Mouse (Mus musculus) heart, postnatal 0 days (tissue): ENCODE results near the gene Olfr1495.

Experiments used
- CTCF ChIP-seq: IDR thresholded peaks from 2 replicates; pipeline ENCODE4 v1.5.1; 2016; ENCODE audit warnings: antibody characterized with exemption, control low read depth, low read depth
- EP300 ChIP-seq: IDR thresholded peaks from 2 replicates; pipeline ENCODE4 v1.6.1; 2016; ENCODE audit warnings: antibody characterized with exemption, low read depth

- TF ChIP-seq CTCF (no peak), EP300 (no peak)
These were observed at the start of gene Olfr1495 for GRCm38 (mm10) chr19:13764306-13764705.
